Mouse (Mus musculus): ENCODE data around the gene Pde7b.

Gene Pde7b

GRCm38 (mm10) chr10:20421299-20421883 lies 303.5 kb downstream of the Pde7b start:
- DNase-seq (ENCODE audit: low spot score) = no peak

- no peak for DNase-seq (ENCODE audit: low spot score)
Observed at GRCm38 (mm10) chr10:20420296-20420695, 304.6 kb downstream of the Pde7b start.

- DNase-seq (ENCODE audit: low spot score) = no peak
Observed at GRCm38 (mm10) chr10:20418856-20419219, 306.0 kb downstream of the Pde7b start.

GRCm38 (mm10) chr10:20418202-20418855 lies 306.5 kb downstream of the Pde7b start:
- DNase-seq (ENCODE audit: low spot score) = no peak

GRCm38 (mm10) chr10:20409181-20409580 lies 315.7 kb downstream of the Pde7b start:
- DNase-seq (ENCODE audit: low spot score) = no peak

- no peak for DNase-seq (ENCODE audit: low spot score)
Observed at GRCm38 (mm10) chr10:20408336-20408735, 316.5 kb downstream of the Pde7b start.

GRCm38 (mm10) chr10:20405471-20405870 lies 319.4 kb downstream of the Pde7b start:
- no peak for DNase-seq (ENCODE audit: low spot score)

GRCm38 (mm10) chr10:20402941-20403340 lies 321.9 kb downstream of the Pde7b start:
- no peak for DNase-seq (ENCODE audit: low spot score)

- DNase-seq (ENCODE audit: low spot score) = no peak
Observed at GRCm38 (mm10) chr10:20400406-20400805, 324.5 kb downstream of the Pde7b start.

- DNase-seq (ENCODE audit: low spot score) = no peak
Observed at GRCm38 (mm10) chr10:20398641-20399390, 326.1 kb downstream of the Pde7b start.

- no peak for DNase-seq (ENCODE audit: low spot score)
Observed at GRCm38 (mm10) chr10:20398224-20398623, 326.7 kb downstream of the Pde7b start.

GRCm38 (mm10) chr10:20395778-20396177 lies 329.1 kb downstream of the Pde7b start:
- DNase-seq (ENCODE audit: low spot score) = no peak

GRCm38 (mm10) chr10:20394815-20395214 lies 330.1 kb downstream of the Pde7b start:
- no peak for DNase-seq (ENCODE audit: low spot score)

- DNase-seq (ENCODE audit: low spot score) = no peak
Observed at GRCm38 (mm10) chr10:20390568-20390967, 334.3 kb downstream of the Pde7b start.

GRCm38 (mm10) chr10:20382807-20383419 lies 342.0 kb downstream of the Pde7b start:
- no peak for DNase-seq (ENCODE audit: low spot score)

- no peak for DNase-seq (ENCODE audit: low spot score)
Observed at GRCm38 (mm10) chr10:20381352-20381751, 343.5 kb downstream of the Pde7b start.

GRCm38 (mm10) chr10:20380798-20381197 lies 344.1 kb downstream of the Pde7b start:
- no peak for DNase-seq (ENCODE audit: low spot score)

- no peak for DNase-seq (ENCODE audit: low spot score)
Observed at GRCm38 (mm10) chr10:20379071-20379735, 345.7 kb downstream of the Pde7b start.

- DNase-seq (ENCODE audit: low spot score) = no peak
Observed at GRCm38 (mm10) chr10:20377621-20378020, 347.3 kb downstream of the Pde7b start.

GRCm38 (mm10) chr10:20372046-20372445 lies 352.8 kb downstream of the Pde7b start:
- no peak for DNase-seq (ENCODE audit: low spot score)

GRCm38 (mm10) chr10:20362450-20363118 lies 362.3 kb downstream of the Pde7b start:
- no peak for DNase-seq (ENCODE audit: low spot score)
